Mouse (Mus musculus) limb, embryonic 10.5 days (tissue): Measurements from ENCODE around the gene Gm10382. TPM values are rescaled to one million over a fixed set of nuclear protein-coding genes. Genes with fewer than 3 reads are reported as not detected.

Experiments
- DNase-seq: peaks from one replicate; pipeline ENCODE4 v3.0.0-alpha.2; 2017; ENCODE audit warnings: low spot score
- H3K27ac ChIP-seq: fragments of 300-500 bp; sonication (generic); 2 replicates; pipeline ENCODE4 v1.5.1; 2016; ENCODE audit warnings: mild to moderate bottlenecking
- H3K27me3 ChIP-seq: fragments of 300-500 bp; sonication (generic); 2 replicates; pipeline ENCODE4 v1.6.1; 2016; ENCODE audit warnings: low read depth, mild to moderate bottlenecking; ENCODE audit not compliant: poor library complexity, severe bottlenecking
- H3K36me3 ChIP-seq: fragments of 300-500 bp; sonication (generic); 2 replicates; pipeline ENCODE4 v1.6.1; 2016; ENCODE audit warnings: mild to moderate bottlenecking, moderate library complexity
- H3K4me1 ChIP-seq: fragments of 300-500 bp; sonication (generic); 2 replicates; pipeline ENCODE4 v1.6.1; 2016
- H3K4me3 ChIP-seq: fragments of 300-500 bp; sonication (generic); 2 replicates; pipeline ENCODE4 v1.5.1; 2016; ENCODE audit warnings: mild to moderate bottlenecking, moderate library complexity
- H3K9me3 ChIP-seq: fragments of 300-500 bp; sonication (generic); replicated peaks from 2 replicates; pipeline ENCODE4 v1.6.1; 2016; ENCODE audit warnings: mild to moderate bottlenecking
- WGBS: fragments of 180-500 bp; shearing (Covaris S2); methylation state at CpG from one replicate; pipeline ENCODE4 v1.1.7; 2016; 5-methylcytosine and 5-hydroxymethylcytosine counted together
- polyA plus RNA-seq: library from polyadenylated mRNA; unstranded; fragments of >200 nt; fragmentation: Nextera tagmentation; extraction: Ambion mirVana; gene quantifications from 2 replicates; pipeline ENCODE4 v1.2.1, GENCODE M21; 2016

The Gm10382 gene
- 0.44 and 0.54 TPM in 2 replicates for polyA plus RNA-seq

DNA sequence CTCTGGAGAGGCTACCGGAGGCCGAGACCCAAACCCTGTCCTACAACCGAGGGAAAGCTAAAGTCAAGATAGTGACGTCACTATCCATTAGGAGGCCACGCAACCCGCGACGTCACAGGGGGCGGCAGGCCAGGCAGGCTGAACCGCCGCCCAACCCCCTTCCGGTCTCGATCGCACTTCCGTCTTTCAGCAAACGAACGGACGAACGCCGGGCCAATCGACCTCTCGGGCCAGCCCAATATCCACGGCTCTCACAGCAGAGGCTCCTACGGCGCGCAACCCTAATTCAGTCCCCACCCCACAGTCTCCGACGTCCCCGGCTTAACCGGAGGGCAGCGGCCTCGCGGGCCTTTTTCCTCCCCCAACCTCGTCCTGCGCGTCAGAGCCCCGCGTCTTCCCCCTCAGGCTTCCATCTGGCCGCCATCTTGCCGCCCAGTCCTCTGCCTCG, at the start of gene Gm10382:
Gene Gm10382 (plus strand): TSS at position 192 of the 448 bp plus-strand sequence.
- peak within 1 kb of the TSS; percentile 87 for H3K4me3 ChIP-seq
- H3K9me3 ChIP-seq: no peaks in the 10 kb centered on the region
- under 1% methylated on average over 41 of the region's 41 CpGs for WGBS
- no peaks in the 10 kb centered on the region for H3K27me3 ChIP-seq
- DNase-seq: peak; percentile 88
- peak within 1 kb of the TSS; percentile 100 for H3K27ac ChIP-seq
- peaks cover 31% of the 10 kb centered on the region for H3K36me3 ChIP-seq
- H3K4me1 ChIP-seq: peaks cover 26% of the 10 kb centered on the region

DNA sequence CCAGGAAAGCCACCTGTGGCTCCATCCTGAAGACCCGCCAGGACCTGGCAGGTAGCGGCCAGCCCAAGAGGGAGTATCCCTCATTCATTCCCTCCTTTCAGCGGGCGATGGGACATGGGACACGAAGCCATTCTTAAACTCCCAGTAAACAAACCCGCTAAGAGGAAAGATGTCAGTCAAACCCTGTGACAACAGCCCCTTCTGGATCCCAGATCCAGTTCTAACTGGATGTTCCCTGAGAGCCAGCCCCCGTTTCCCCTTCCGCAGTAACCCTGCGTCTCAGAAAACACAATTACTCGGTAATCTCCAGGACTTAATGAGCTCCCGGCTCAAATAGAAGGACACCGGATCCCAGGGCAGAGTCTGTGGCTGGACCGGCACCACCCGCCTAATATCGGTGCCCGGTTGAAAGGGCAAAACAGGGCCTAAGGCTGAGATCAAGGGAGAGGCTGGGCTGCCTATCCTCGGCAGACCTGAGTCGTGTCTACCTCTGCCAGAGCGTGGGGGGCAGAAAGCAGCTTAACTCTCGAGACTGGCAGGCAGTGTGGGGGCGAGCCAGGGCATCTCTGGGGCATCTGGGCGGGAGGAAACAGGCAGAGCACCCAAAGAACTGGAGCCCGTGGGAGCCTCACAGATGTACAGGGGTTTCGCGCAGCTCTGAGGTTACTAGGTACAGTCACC, 49.1 kb upstream of the Gm10382 start:
- 3% methylated on average over 25 of the region's 25 CpGs for WGBS
- H3K27me3 ChIP-seq: peaks cover 10% of the 10 kb centered on the region
- H3K36me3 ChIP-seq: no peaks in the 10 kb centered on the region
- H3K27ac ChIP-seq: peak overlapping the region; percentile 87
- H3K4me3 ChIP-seq: peak overlapping the region; percentile 85
- peak; percentile 60 for DNase-seq
- no peaks in the 10 kb centered on the region for H3K9me3 ChIP-seq
- H3K4me1 ChIP-seq: peaks cover 28% of the 10 kb centered on the region

DNA sequence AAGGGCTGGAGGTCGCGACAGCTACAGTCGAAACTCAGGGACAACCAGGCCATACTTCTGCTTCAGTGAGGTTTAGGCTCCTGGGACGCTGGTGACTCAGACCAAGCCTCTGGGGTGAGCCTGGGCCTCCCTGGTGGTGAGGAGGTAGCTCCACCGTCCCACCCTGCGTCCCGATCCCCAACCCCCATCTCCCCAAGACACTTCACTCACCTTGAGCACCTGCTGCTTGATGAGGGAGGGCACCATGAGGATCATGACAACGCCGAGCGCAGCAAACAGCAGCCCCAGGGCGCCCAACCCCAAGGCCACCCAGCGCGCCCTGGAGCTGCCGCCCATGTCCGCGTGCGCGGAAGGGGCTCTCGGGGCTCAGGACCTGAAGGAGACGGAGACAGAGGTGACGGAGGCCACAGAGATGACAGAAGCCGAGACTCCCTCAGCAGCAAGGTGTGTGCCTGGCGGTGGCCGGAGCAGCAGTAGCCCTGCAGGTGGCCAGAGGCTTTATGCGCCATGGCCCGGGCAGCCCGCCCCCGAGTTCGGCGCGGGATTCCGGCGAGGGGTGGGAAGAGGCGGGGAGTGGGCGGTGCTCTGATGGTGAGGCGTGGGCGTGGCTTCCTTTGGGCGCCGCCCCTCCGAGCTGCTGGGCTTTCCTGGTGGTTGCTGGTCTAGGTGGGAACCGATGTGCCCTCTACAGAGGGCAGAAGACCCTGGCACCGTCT, 48.4 kb upstream of the Gm10382 start, which contains the start of gene Scarb1:
Gene Scarb1 (minus strand): TSS at position 548 of the 716 bp plus-strand sequence.
- Histone ChIP-seq H3K4me1 (peaks cover 28% of the 10 kb centered on the region), H3K27me3 (peaks cover 10% of the 10 kb centered on the region), H3K36me3 (no peaks in the 10 kb centered on the region), H3K4me3 (peak within 1 kb of the TSS; percentile 85), H3K9me3 (no peaks in the 10 kb centered on the region), H3K27ac (peak within 1 kb of the TSS; percentile 87)
- DNase-seq: peak; percentile 93
- WGBS: 1% methylated on average over 42 of the region's 42 CpGs

DNA sequence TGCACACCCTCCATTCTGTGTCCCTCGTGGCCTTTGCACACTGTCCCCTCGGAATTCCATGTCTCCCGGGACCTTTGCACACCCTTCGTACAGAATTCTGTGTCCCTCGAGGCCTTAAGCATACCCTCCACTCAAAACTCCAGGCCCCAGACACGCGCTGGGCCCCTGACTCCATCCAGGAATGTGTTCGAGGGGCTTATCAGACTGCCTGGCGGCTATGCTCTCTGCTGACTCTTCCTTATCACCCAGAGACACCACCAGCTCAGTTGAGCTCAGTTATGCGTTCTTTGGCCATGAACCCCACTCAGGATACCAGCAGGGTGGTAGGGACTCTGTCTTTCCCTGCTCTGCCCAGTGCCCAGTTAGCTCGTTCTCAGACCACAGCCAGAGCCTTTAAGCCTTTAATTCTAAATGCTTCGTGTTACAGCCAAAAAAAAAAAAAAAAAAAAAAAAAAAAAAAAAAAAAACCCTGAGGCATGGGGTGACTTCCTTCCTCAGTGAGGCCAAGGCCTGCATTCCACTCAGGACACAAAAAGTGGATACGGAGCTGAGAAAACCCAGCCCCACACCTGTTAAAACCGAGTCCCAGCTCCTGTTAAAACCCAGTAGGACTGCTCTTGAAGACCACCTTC, 47.5 kb upstream of the Gm10382 start:
- DNase-seq: no peak
- Histone ChIP-seq H3K4me3 (peak overlapping the region; percentile 85), H3K27ac (peak overlapping the region; percentile 87), H3K4me1 (peaks cover 28% of the 10 kb centered on the region), H3K27me3 (peaks cover 10% of the 10 kb centered on the region), H3K9me3 (no peaks in the 10 kb centered on the region), H3K36me3 (no peaks in the 10 kb centered on the region)
- 59% methylated on average over 14 of the region's 14 CpGs for WGBS

DNA sequence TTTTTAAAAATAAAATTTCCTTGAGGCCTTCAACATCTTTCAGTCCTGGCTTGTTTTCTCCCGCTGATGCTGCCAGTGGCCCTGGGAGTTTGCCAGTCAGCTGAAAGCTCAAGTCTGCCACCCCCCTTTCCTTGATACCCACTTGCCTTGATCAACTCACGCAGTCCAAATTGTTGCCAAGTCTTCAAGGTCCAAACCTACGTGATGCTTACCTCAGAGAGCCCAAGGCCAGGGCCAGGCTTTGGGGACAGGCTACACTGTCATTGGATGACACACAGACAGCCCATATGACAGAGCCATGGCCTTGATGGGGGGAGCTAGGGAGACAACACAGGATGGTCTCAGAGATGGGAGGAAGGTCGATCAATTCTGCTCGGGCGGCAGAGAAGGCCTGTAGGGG, 44.8 kb upstream of the Gm10382 start:
- Histone ChIP-seq H3K9me3 (no peaks in the 10 kb centered on the region), H3K27ac (no peak overlapping the region), H3K4me1 (peaks cover 24% of the 10 kb centered on the region), H3K4me3 (no peak overlapping the region), H3K36me3 (no peaks in the 10 kb centered on the region), H3K27me3 (peaks cover 6% of the 10 kb centered on the region)
- 91% methylated on average over 6 of the region's 6 CpGs for WGBS
- no peak for DNase-seq

DNA sequence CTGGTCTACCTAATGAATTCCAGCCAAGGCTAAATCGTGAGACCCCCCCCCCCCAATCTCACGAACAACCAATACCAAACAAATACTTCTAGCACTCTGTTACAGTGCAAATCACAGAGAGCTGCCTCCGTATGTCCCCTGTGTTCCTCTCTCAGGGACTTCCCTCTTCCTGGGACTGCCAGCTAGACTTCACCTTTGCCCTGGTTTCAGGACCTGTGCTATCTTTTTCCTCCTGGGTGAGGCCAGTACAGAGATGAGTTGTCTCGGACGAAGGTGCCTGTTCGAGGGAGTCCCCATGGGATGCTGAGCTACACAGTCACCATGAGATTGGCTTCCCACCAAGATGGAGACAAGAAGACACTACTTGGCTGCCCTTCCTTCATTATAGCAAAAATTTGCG, 41.1 kb upstream of the Gm10382 start:
- no peak for DNase-seq
- no peaks in the 10 kb centered on the region for H3K27me3 ChIP-seq
- H3K36me3 ChIP-seq: no peaks in the 10 kb centered on the region
- no peak overlapping the region for H3K27ac ChIP-seq
- H3K4me1 ChIP-seq: no peaks in the 10 kb centered on the region
- 80% methylated on average over 7 of the region's 7 CpGs for WGBS
- H3K4me3 ChIP-seq: no peak overlapping the region
- H3K9me3 ChIP-seq: no peaks in the 10 kb centered on the region

DNA sequence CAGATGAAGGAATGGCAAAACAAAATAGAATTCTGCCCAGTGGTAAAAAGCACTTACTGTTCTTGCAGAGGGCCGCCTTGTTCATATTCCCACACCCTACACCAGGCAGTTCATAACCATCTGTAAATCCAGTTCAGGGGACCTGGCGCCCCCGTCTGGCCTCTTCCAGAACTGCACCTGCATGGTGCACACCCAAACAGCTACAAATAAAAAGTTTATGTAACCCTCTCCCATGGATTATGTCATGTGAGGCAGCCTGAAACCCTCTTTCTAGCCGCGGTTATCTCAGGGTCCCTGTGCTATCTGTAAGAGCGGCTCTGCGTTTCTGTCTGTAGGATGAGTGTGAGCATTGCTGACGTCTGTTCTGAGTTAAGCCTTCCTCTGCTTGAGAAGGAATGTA, 40.6 kb upstream of the Gm10382 start:
- WGBS: 36% methylated on average over 8 of the region's 8 CpGs
- Histone ChIP-seq H3K36me3 (no peaks in the 10 kb centered on the region), H3K4me3 (no peak overlapping the region), H3K9me3 (no peaks in the 10 kb centered on the region), H3K4me1 (no peaks in the 10 kb centered on the region), H3K27me3 (no peaks in the 10 kb centered on the region), H3K27ac (no peak overlapping the region)
- peak; percentile 71 for DNase-seq

DNA sequence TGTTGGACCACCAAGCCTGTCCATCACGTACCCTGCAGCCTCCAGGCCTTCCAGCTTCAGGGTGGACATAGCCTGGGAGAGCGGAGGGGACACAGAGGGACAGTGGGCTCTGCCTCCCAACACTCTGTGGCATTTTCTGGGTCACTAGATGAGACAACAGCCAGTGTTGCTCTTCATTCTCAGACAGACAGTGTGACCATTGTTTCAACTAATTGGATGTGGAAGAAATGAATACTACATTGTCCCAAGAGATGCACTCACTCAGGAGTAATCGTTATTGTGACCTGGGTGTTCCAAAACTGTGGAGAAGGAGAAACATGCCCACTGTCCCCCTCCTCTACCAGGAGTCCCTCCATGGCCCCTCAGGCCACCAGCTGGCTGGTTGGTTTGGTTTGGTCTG, 39.7 kb upstream of the Gm10382 start:
- WGBS: 90% methylated on average over 3 of the region's 3 CpGs
- Histone ChIP-seq H3K36me3 (no peaks in the 10 kb centered on the region), H3K4me3 (no peak overlapping the region), H3K4me1 (no peaks in the 10 kb centered on the region), H3K27ac (no peak overlapping the region), H3K27me3 (no peaks in the 10 kb centered on the region), H3K9me3 (no peaks in the 10 kb centered on the region)
- DNase-seq: no peak

DNA sequence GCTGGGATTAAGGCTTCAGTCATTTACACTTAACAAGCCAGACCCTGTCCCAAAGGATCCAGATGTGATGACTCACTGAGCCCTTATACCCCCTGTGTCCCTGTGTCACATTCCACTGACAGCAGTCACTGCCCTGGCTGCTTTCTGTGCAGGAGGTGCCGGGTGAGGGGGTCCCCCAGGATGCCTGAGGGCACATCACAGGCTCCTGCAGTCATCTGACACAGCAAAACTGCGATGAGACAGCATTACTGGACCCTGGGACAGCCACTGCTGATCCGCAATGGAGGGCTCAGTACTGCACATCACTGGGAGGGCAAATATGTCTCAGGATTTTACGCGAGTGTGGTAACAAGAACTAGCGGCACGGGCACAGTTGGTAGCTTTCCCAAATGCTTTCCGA, 38.1 kb upstream of the Gm10382 start:
- Histone ChIP-seq H3K4me1 (peaks cover 14% of the 10 kb centered on the region), H3K27me3 (no peaks in the 10 kb centered on the region), H3K9me3 (no peaks in the 10 kb centered on the region), H3K36me3 (no peaks in the 10 kb centered on the region), H3K27ac (no peak overlapping the region), H3K4me3 (no peak overlapping the region)
- 81% methylated on average over 8 of the region's 8 CpGs for whole genome bisulfite sequencing
- no peak for DNase-seq

DNA sequence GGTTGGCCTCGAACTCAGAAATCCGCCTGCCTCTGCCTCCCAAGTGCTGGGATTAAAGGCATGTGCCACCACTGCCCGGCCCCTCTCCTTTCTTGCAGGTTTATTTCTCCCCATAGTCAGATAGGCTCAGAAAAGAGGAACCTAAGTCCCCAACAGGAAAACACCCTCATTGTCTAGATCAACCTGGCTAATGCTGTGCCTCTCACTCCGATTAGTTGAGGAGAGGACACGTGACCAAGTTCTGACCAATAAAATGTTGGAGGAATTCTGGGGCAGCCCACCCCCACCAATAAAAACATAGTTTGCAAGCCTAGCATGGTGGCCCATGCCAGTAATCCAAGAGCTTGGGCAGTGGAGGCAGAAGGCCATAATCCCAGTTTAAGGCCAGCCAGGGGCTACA, 37.2 kb upstream of the Gm10382 start:
- Histone ChIP-seq H3K27ac (no peak overlapping the region), H3K9me3 (no peaks in the 10 kb centered on the region), H3K4me3 (no peak overlapping the region), H3K36me3 (no peaks in the 10 kb centered on the region), H3K4me1 (peaks cover 16% of the 10 kb centered on the region), H3K27me3 (no peaks in the 10 kb centered on the region)
- WGBS: 98% methylated on average over 5 of the region's 5 CpGs
- DNase-seq: no peak

DNA sequence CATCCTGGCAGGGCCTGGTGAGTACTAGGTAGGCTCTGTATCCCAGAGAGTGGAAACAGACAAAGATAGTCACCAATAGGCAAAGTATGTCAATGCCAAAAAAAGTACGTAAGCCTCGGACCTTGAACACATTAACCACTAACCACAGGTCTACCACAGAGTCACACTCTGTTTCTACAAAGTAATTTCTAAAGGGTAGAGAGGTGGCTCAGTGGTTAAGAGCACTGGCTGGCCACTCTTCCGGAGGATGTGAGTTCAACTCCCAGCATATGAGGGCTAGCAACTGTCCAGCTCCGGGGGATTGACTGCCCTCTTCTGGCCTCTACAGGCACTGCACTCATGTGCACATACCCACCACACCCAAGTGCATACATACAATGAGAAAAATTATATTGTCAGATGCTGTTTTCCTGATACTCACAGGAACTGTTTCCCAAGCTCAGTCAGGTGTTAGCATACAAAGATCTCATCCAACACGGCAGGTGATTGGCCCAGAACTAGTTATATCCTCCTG, 36.3 kb upstream of the Gm10382 start:
- DNase-seq: no peak
- Histone ChIP-seq H3K4me1 (peaks cover 16% of the 10 kb centered on the region), H3K27ac (no peak overlapping the region), H3K4me3 (no peak overlapping the region), H3K27me3 (no peaks in the 10 kb centered on the region), H3K9me3 (no peaks in the 10 kb centered on the region), H3K36me3 (no peaks in the 10 kb centered on the region)
- 95% methylated on average over 5 of the region's 5 CpGs for WGBS

DNA sequence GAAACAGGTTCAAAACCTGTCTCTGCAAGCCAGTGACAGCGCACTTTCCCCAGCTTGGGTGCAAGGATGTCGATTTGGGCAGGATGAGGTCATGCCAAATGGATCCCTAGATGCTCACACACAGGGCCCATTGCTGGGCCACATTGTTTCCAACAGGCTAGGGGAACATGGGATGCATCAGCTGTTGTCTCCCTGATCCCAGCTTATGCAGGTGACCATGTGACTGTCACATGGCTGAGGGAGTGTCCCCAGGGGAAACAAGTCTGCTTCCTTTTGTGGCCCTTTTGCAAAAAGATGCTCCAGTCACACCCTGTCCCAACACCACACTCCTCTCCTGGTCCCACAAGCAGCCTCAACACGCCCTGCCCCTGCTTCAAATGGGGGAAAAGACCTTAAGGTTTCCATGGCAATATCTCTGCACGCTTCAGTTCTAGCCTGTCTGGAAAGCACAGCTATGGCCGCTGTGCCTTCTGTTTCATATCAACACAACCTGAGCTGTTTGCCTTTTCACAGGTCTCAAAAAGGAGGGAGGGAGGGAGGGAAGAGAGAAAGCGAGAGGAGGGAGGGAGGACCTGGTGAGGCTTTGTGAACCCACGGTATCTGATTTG, 34.1 kb upstream of the Gm10382 start:
- DNase-seq: no peak
- H3K4me3 ChIP-seq: no peak overlapping the region
- peak overlapping the region; percentile 9; the same call in 1 of the 2 replicates for H3K27ac ChIP-seq
- H3K9me3 ChIP-seq: no peaks in the 10 kb centered on the region
- 57% methylated on average over 7 of the region's 7 CpGs for WGBS
- H3K4me1 ChIP-seq: peaks cover 16% of the 10 kb centered on the region
- no peaks in the 10 kb centered on the region for H3K36me3 ChIP-seq
- H3K27me3 ChIP-seq: no peaks in the 10 kb centered on the region
